ENCODE assay signal across 16 mouse cellular contexts in genomic region chr5:134945266-134945959, GRCm38 (mm10). TPM values are rescaled to one million over a fixed set of nuclear protein-coding genes. Genes with fewer than 3 reads are reported as not detected.
DNase-seq lines count a peak whose midpoint lies in the region; ATAC-seq and TF ChIP-seq lines count a peak whose summit lies in the region.
"Had no signal": no experiment of that assay in that cellular context is flagged by ENCODE, and none has a peak within 500 bp of the region (broad histone marks: within the 10 kb centered on the region; RNA-seq: fewer than 3 reads in every experiment).

No protein-coding gene starts in this region.

- no peak overlapping the region for H3K4me3 ChIP-seq in heart, embryonic 12.5 days
- no peak overlapping the region for H3K4me3 ChIP-seq in liver, embryonic 13.5 days (replicated peaks)
- H3K4me3 ChIP-seq in embryonic facial prominence, embryonic 15.5 days (replicated peaks) = peak overlapping the region; percentile 38
- peak overlapping the region; percentile 60 for H3K4me3 ChIP-seq in small intestine, adult 2 months (ENCODE audit: low read depth, low read length)
- H3K4me3 ChIP-seq: midbrain, embryonic 15.5 days; neural tube, embryonic 15.5 days had no signal

- H3K27ac ChIP-seq in heart, embryonic 12.5 days (ENCODE audit: poor library complexity, severe bottlenecking) = no peak overlapping the region
- no peak overlapping the region for H3K27ac ChIP-seq in liver, embryonic 13.5 days
- H3K27ac ChIP-seq in embryonic facial prominence, embryonic 15.5 days (replicated peaks) = 0 out of 2 replicates have a peak overlapping the region, but pooled peaks have one; percentile 17
- H3K27ac ChIP-seq in small intestine, adult 2 months (ENCODE audit: insufficient read depth, low read depth, low read length) = 0 out of 2 replicates have a peak overlapping the region, but pooled peaks have one; percentile 1
- H3K27ac ChIP-seq: midbrain, embryonic 15.5 days; neural tube, embryonic 15.5 days had no signal

- peak overlapping the region; percentile 37; the same call in 1 of the 2 replicates for H3K9ac ChIP-seq in heart, embryonic 12.5 days
- no peak overlapping the region for H3K9ac ChIP-seq in liver, embryonic 13.5 days
- 0 out of 2 replicates have a peak overlapping the region, but pooled peaks have one; percentile 9 for H3K9ac ChIP-seq in embryonic facial prominence, embryonic 15.5 days
- H3K9ac ChIP-seq: midbrain, embryonic 15.5 days; neural tube, embryonic 15.5 days had no signal

- no peak for TF ChIP-seq CTCF in small intestine, adult 2 months (IDR thresholded peaks at IDR 0.05; ENCODE audit: extremely low read depth, insufficient read length, insufficient replicate concordance, low read depth, low read length)

- no peak for TF ChIP-seq POLR2A in small intestine, adult 2 months (IDR thresholded peaks at IDR 0.05; ENCODE audit: low read depth, low read length)

- H3K4me2 ChIP-seq in heart, embryonic 12.5 days = no peak overlapping the region
- no peak overlapping the region for H3K4me2 ChIP-seq in liver, embryonic 13.5 days
- peak overlapping the region; percentile 34 for H3K4me2 ChIP-seq in embryonic facial prominence, embryonic 15.5 days (replicated peaks)
- H3K4me2 ChIP-seq: neural tube, embryonic 15.5 days had no signal

- H3K9me3 ChIP-seq in heart, embryonic 12.5 days (replicated peaks) = no peaks in the 10 kb centered on the region
- no peaks in the 10 kb centered on the region for H3K9me3 ChIP-seq in liver, embryonic 13.5 days (replicated peaks)
- no peaks in the 10 kb centered on the region for H3K9me3 ChIP-seq in embryonic facial prominence, embryonic 15.5 days (replicated peaks)
- H3K9me3 ChIP-seq: midbrain, embryonic 15.5 days; neural tube, embryonic 15.5 days had no signal

- 52% methylated on average over 18 of the region's 19 CpGs for WGBS in heart, embryonic 12.5 days
- 54% methylated on average over 18 of the region's 19 CpGs for WGBS in liver, embryonic 13.5 days (ENCODE audit: insufficient replicate concordance)
- 35% methylated on average over 18 of the region's 19 CpGs for WGBS in embryonic facial prominence, embryonic 15.5 days
- 36% methylated on average over 19 of the region's 19 CpGs for WGBS in small intestine, adult 2 months

- peaks cover 26% of the 10 kb centered on the region for H3K4me1 ChIP-seq in heart, embryonic 12.5 days (replicated peaks)
- H3K4me1 ChIP-seq in liver, embryonic 13.5 days (replicated peaks) = peaks cover 34% of the 10 kb centered on the region
- peaks cover 23% of the 10 kb centered on the region for H3K4me1 ChIP-seq in embryonic facial prominence, embryonic 15.5 days
- peaks cover 11% of the 10 kb centered on the region for H3K4me1 ChIP-seq in small intestine, adult 2 months (ENCODE audit: control insufficient read depth, insufficient read depth, insufficient read length, low read length)

- no peaks in the 10 kb centered on the region for H3K36me3 ChIP-seq in heart, embryonic 12.5 days
- no peaks in the 10 kb centered on the region for H3K36me3 ChIP-seq in liver, embryonic 13.5 days
- 0 out of 2 replicates have a peak, but pooled peaks cover 3% of the 10 kb centered on the region for H3K36me3 ChIP-seq in embryonic facial prominence, embryonic 15.5 days
- no peaks in the 10 kb centered on the region for H3K36me3 ChIP-seq in small intestine, adult 2 months (ENCODE audit: control insufficient read depth, insufficient read depth, low read length)
- H3K36me3 ChIP-seq: midbrain, embryonic 15.5 days; neural tube, embryonic 15.5 days had no signal

- intact Hi-C loops in left cerebral cortex, postnatal 36 days (cut with DNase I) = no loop called here

- DNase-seq in heart, postnatal 4 days = no peak
- no peak for DNase-seq in liver, embryonic 13.5 days
- DNase-seq in liver = no peak
- no peak for DNase-seq in right cerebral cortex, adult 2 months (ENCODE audit: low spot score in 2 of 2)
- DNase-seq in left cerebral cortex, postnatal 36 days (ENCODE audit: low spot score in 2 of 2) = no peak
- DNase-seq: cerebellum, adult 2 months; thymus, postnatal 36 days had no signal

- peaks cover 29% of the 10 kb centered on the region for H3K27me3 ChIP-seq in heart, embryonic 12.5 days (replicated peaks)
- H3K27me3 ChIP-seq in liver, embryonic 13.5 days = peaks cover 20% of the 10 kb centered on the region
- H3K27me3 ChIP-seq in embryonic facial prominence, embryonic 15.5 days = peaks cover 23% of the 10 kb centered on the region
- peaks cover 6% of the 10 kb centered on the region for H3K27me3 ChIP-seq in small intestine, adult 2 months (ENCODE audit: control insufficient read depth, insufficient read depth, low read length)
- H3K27me3 ChIP-seq: Patski had no signal

- no peak for ATAC-seq in heart, embryonic 12.5 days (ENCODE audit: insufficient number of reproducible peaks, low FRiP score)
- ATAC-seq in liver, embryonic 13.5 days (ENCODE audit: low read depth) = peak; percentile 43; the same call in 1 of the 2 replicates
- ATAC-seq in embryonic facial prominence, embryonic 15.5 days (ENCODE audit: insufficient number of reproducible peaks, low FRiP score, low TSS enrichment, low read depth) = no peak
- ATAC-seq: midbrain, embryonic 15.5 days; Patski had no signal

RNA-seq across cellular contexts. Expression of gene Cldn4, which starts 1.3 kb away (rescaled TPM):
- polyA plus RNA-seq in heart, embryonic 12.5 days (2016; fragmentation: Nextera tagmentation; extraction: Ambion mirVana) = 1.0 and 1.1 TPM in 2 replicates
- total RNA-seq in heart, postnatal 4 days (2021) = under 1 TPM in 1 of 2 experiments, not detected in 1; 0.14 TPM
- 0.15 and 0.32 TPM in 2 replicates for polyA plus RNA-seq in liver, embryonic 13.5 days (2015; fragmentation: Nextera tagmentation; extraction: Ambion mirVana)
- polyA plus RNA-seq in embryonic facial prominence, embryonic 15.5 days (2015; fragmentation: Nextera tagmentation; extraction: Ambion mirVana) = 40.7 and 52.1 TPM in 2 replicates
- 112 and 571 TPM in 2 replicates for polyA plus RNA-seq in small intestine, adult 2 months (2012; rRNA removed)
- not detected for total RNA-seq in left cerebral cortex, postnatal 36 days (2021)
- total RNA-seq: layer of hippocampus, adult 18-20 months had no signal
- polyA plus RNA-seq: midbrain, embryonic 15.5 days had no signal

RNA-seq across cellular contexts. Expression of gene Mettl27, which starts 13.2 kb away (rescaled TPM):
- polyA plus RNA-seq in heart, embryonic 12.5 days (2016; fragmentation: Nextera tagmentation; extraction: Ambion mirVana) = 8.6 and 11.1 TPM in 2 replicates
- total RNA-seq in heart, postnatal 4 days (2021) = 1 to 10 TPM; 6.2 to 7.1 TPM
- polyA plus RNA-seq in liver, embryonic 13.5 days (2015; fragmentation: Nextera tagmentation; extraction: Ambion mirVana) = 10.6 and 12.2 TPM in 2 replicates
- 20.1 and 20.4 TPM in 2 replicates for polyA plus RNA-seq in embryonic facial prominence, embryonic 15.5 days (2015; fragmentation: Nextera tagmentation; extraction: Ambion mirVana)
- polyA plus RNA-seq in small intestine, adult 2 months (2012; rRNA removed) = 8.2 and 21.4 TPM in 2 replicates
- 10 to 100 TPM in 1 of 2 experiments, 1 to 10 TPM in 1; 9.6 to 10.9 TPM for total RNA-seq in left cerebral cortex, postnatal 36 days (2021)

RNA-seq across cellular contexts. Expression of gene Cldn13, which starts 30.1 kb away (rescaled TPM):
- 5.4 and 10.0 TPM in 2 replicates for polyA plus RNA-seq in heart, embryonic 12.5 days (2016; fragmentation: Nextera tagmentation; extraction: Ambion mirVana)
- not detected for total RNA-seq in heart, postnatal 4 days (2021)
- 246 and 259 TPM in 2 replicates for polyA plus RNA-seq in liver, embryonic 13.5 days (2015; fragmentation: Nextera tagmentation; extraction: Ambion mirVana)
- polyA plus RNA-seq in embryonic facial prominence, embryonic 15.5 days (2015; fragmentation: Nextera tagmentation; extraction: Ambion mirVana) = 0.16 TPM in 1 of 2 replicates, not detected in the other
- polyA plus RNA-seq in small intestine, adult 2 months (2012; rRNA removed) = not detected in 2 replicates
- total RNA-seq in left cerebral cortex, postnatal 36 days (2021) = not detected
- total RNA-seq: layer of hippocampus, adult 18-20 months had no signal
- polyA plus RNA-seq: cerebellum, adult 2 months; midbrain, embryonic 15.5 days; neural tube, embryonic 15.5 days; Patski had no signal

RNA-seq across cellular contexts. Expression of gene Tmem270, which starts 38.9 kb away (rescaled TPM):
- polyA plus RNA-seq in heart, embryonic 12.5 days (2016; fragmentation: Nextera tagmentation; extraction: Ambion mirVana) = not detected in 2 replicates
- not detected for total RNA-seq in heart, postnatal 4 days (2021)
- polyA plus RNA-seq in liver, embryonic 13.5 days (2015; fragmentation: Nextera tagmentation; extraction: Ambion mirVana) = not detected in 2 replicates
- polyA plus RNA-seq in embryonic facial prominence, embryonic 15.5 days (2015; fragmentation: Nextera tagmentation; extraction: Ambion mirVana) = not detected in 2 replicates
- not detected in 2 replicates for polyA plus RNA-seq in small intestine, adult 2 months (2012; rRNA removed)
- total RNA-seq in left cerebral cortex, postnatal 36 days (2021) = not detected
- total RNA-seq: layer of hippocampus, adult 18-20 months had no signal
- polyA plus RNA-seq: cerebellum, adult 2 months; heart, embryonic 14.5 days; limb, embryonic 11.5 days; midbrain, embryonic 15.5 days; neural tube, embryonic 15.5 days; Patski had no signal

RNA-seq across cellular contexts. Expression of gene Cldn3, which starts 40.6 kb away (rescaled TPM):
- 2.5 and 3.2 TPM in 2 replicates for polyA plus RNA-seq in heart, embryonic 12.5 days (2016; fragmentation: Nextera tagmentation; extraction: Ambion mirVana)
- under 1 TPM; 0.71 to 0.77 TPM for total RNA-seq in heart, postnatal 4 days (2021)
- polyA plus RNA-seq in liver, embryonic 13.5 days (2015; fragmentation: Nextera tagmentation; extraction: Ambion mirVana) = 0.38 and 0.74 TPM in 2 replicates
- 39.7 and 50.9 TPM in 2 replicates for polyA plus RNA-seq in embryonic facial prominence, embryonic 15.5 days (2015; fragmentation: Nextera tagmentation; extraction: Ambion mirVana)
- 1,043 and 2,448 TPM in 2 replicates for polyA plus RNA-seq in small intestine, adult 2 months (2012; rRNA removed)
- under 1 TPM; 0.49 to 0.52 TPM for total RNA-seq in left cerebral cortex, postnatal 36 days (2021)
- polyA plus RNA-seq: Patski had no signal

Comparison
In these comparisons a context has a peak if more than half of its experiments do, and no peak if none do; other contexts are left out.
1. H3K27ac ChIP-seq: peak in embryonic facial prominence, embryonic 15.5 days (single experiment) and small intestine, adult 2 months (single experiment); none in heart, embryonic 12.5 days (single experiment) and liver, embryonic 13.5 days (single experiment).
2. H3K4me3 ChIP-seq: peak in embryonic facial prominence, embryonic 15.5 days (single experiment) and small intestine, adult 2 months (single experiment); none in heart, embryonic 12.5 days (single experiment) and liver, embryonic 13.5 days (single experiment).
3. RNA of gene Cldn4, which starts 1.3 kb away (polyA plus RNA-seq): 112 to 571 TPM in small intestine, adult 2 months and 40.7 to 52.1 TPM in embryonic facial prominence, embryonic 15.5 days; 1.0 to 1.1 TPM in heart, embryonic 12.5 days and 0.15 to 0.32 TPM in liver, embryonic 13.5 days; every median in the first group is over 10 times any median in the second.
4. RNA of gene Cldn13, which starts 30.1 kb away (polyA plus RNA-seq): 246 to 259 TPM in liver, embryonic 13.5 days; 5.4 to 10.0 TPM in heart, embryonic 12.5 days, 0.16 TPM in embryonic facial prominence, embryonic 15.5 days and not detected in small intestine, adult 2 months; every median in the first group is over 10 times any median in the second.